Mouse (Mus musculus) MEL (cell line): Measurements from ENCODE around the gene Gmpr2.

Source experiments
- BHLHE40 ChIP-seq: IDR thresholded peaks from 2 replicates; pipeline ENCODE4 v1.6.1; 2012; ENCODE audit warnings: low read depth, mild to moderate bottlenecking, inconsistent platforms, low read length, improper control_type of control experiment, borderline replicate concordance
- CHD1 ChIP-seq: IDR thresholded peaks from 2 replicates; pipeline ENCODE4 v1.6.1; 2012; ENCODE audit warnings: low read depth, mild to moderate bottlenecking, inconsistent platforms, low read length, improper control_type of control experiment
- CTCF ChIP-seq, 3 experiments: IDR thresholded peaks in 2 of 3; conservative IDR thresholded peaks in 1 of 3; 2 replicates each; pipeline ENCODE4 v1.5.1; 2011 to 2012; ENCODE audit warnings: low read length in 3 of 3, low read depth in 2 of 3, mild to moderate bottlenecking in 2 of 3, improper control_type of control experiment in 1 of 3, inconsistent platforms in 1 of 3, mixed read lengths in 1 of 3, moderate library complexity in 1 of 3; ENCODE audit not compliant: control insufficient read depth in 1 of 3, insufficient read depth in 1 of 3, poor library complexity in 1 of 3, severe bottlenecking in 1 of 3
- ELF1 ChIP-seq: IDR thresholded peaks from 2 replicates; pipeline ENCODE4 v1.6.1; 2014; ENCODE audit warnings: low read depth, mild to moderate bottlenecking, inconsistent platforms, low read length, improper control_type of control experiment, moderate library complexity
- EP300 ChIP-seq, 2 experiments: IDR thresholded peaks; 2 replicates each; pipeline ENCODE4 v1.6.1; 2011; ENCODE audit warnings: improper control_type of control experiment in 2 of 2, low read length in 2 of 2, low read depth in 1 of 2, mild to moderate bottlenecking in 1 of 2
- MAX ChIP-seq: IDR thresholded peaks from 2 replicates; pipeline ENCODE4 v1.6.1; 2011; ENCODE audit warnings: low read length, improper control_type of control experiment
- MAZ ChIP-seq: IDR thresholded peaks from 2 replicates; pipeline ENCODE4 v1.6.1; 2012; ENCODE audit warnings: low read depth, mild to moderate bottlenecking, inconsistent platforms, low read length, improper control_type of control experiment
- POLR2A ChIP-seq, 2 experiments: IDR thresholded peaks; 2 replicates each; pipeline ENCODE4 v1.6.1; 2011 to 2012; ENCODE audit warnings: low read length in 2 of 2, mild to moderate bottlenecking in 2 of 2, control low read depth in 1 of 2, improper control_type of control experiment in 1 of 2, low read depth in 1 of 2, moderate library complexity in 1 of 2; ENCODE audit not compliant: control insufficient read depth in 1 of 2, insufficient read depth in 1 of 2, poor library complexity in 1 of 2
- POLR2AphosphoS2 ChIP-seq: IDR thresholded peaks from 2 replicates; pipeline ENCODE4 v1.6.1; 2011; ENCODE audit warnings: low read length, improper control_type of control experiment
- TBP ChIP-seq: IDR thresholded peaks from 2 replicates; pipeline ENCODE4 v1.8.0; 2011; ENCODE audit warnings: low read depth, low read length, improper control_type of control experiment
- UBTF ChIP-seq: IDR thresholded peaks from 2 replicates; pipeline ENCODE4 v1.6.1; 2012; ENCODE audit warnings: low read depth, mild to moderate bottlenecking, inconsistent platforms, low read length, improper control_type of control experiment, moderate library complexity, borderline replicate concordance; ENCODE audit not compliant: insufficient read depth
- ZNF384 ChIP-seq: IDR thresholded peaks from 2 replicates; pipeline ENCODE4 v1.6.1; 2012; ENCODE audit warnings: low read depth, mild to moderate bottlenecking, inconsistent platforms, low read length, improper control_type of control experiment

GRCm38 (mm10) chr14:55671486-55671832 is 282 bp upstream of the Gmpr2 start:
- no peak for TF ChIP-seq CTCF (IDR thresholded peaks at IDR 0.05 in 2 of 3, conservative IDR thresholded peaks at IDR 0.05 in 1 of 3; ENCODE audit: control insufficient read depth in 1 of 3, insufficient read depth in 1 of 3, low read depth in 2 of 3, low read length in 3 of 3, poor library complexity in 1 of 3, severe bottlenecking in 1 of 3)
- no peak for TF ChIP-seq ZNF384
- TF ChIP-seq CHD1: no peak
- no peak; a peak in 1 of 4 replicates for TF ChIP-seq POLR2A (IDR thresholded peaks at IDR 0.05; ENCODE audit: control insufficient read depth in 1 of 2, insufficient read depth in 1 of 2, low read depth in 1 of 2, low read length in 2 of 2, poor library complexity in 1 of 2)
- no peak for TF ChIP-seq MAX
- TF ChIP-seq UBTF: no peak
- no peak for TF ChIP-seq BHLHE40
- TF ChIP-seq TBP: no peak
- TF ChIP-seq ELF1: 0 out of 2 replicates have a peak, but pooled peaks have one; percentile 3
- TF ChIP-seq POLR2AphosphoS2: no peak
- no peak for TF ChIP-seq EP300 (IDR thresholded peaks at IDR 0.05; ENCODE audit: low read depth in 1 of 2, low read length in 2 of 2)
- TF ChIP-seq MAZ: no peak
